Mouse (Mus musculus): Measurements from ENCODE around the gene Rgs7. TPM values are rescaled to one million over a fixed set of nuclear protein-coding genes. Genes with fewer than 3 reads are reported as not detected.

The Rgs7 gene
- total and polyA plus RNA-seq, 3 experiments: not detected

DNA sequence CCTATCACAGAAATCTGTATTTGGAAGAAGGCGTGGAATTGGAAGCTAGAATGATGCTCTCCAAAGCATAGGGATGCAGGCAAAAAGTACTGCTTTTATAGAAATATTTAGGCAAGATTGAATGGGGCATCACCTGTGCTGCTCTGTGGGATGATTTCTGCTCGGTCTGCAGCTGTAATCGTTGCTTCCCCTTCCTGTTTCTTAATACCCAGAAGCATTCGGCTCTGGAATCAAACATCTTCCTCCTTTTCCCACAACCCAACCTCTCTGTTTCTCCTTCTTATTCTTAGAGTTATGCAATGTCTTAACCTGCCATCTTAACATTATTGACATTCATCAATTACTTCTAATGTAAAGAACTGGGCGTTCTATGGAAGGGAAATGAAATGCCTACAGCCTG, 19.2 kb downstream of the Rgs7 start:
- H3K27ac ChIP-seq (ENCODE audit: control insufficient read depth, low read depth, low read length): no peak overlapping the region
- no peaks in the 10 kb centered on the region for H3K36me3 ChIP-seq (ENCODE audit: control insufficient read depth in 1 of 2, insufficient read depth in 2 of 2, low read length in 2 of 2)
- no peak for TF ChIP-seq BHLHE40 (IDR thresholded peaks at IDR 0.05; ENCODE audit: borderline replicate concordance, low read depth, low read length)
- no peak for TF ChIP-seq CHD2 (IDR thresholded peaks at IDR 0.05; ENCODE audit: low read length)
- H3K4me3 ChIP-seq (ENCODE audit: control insufficient read depth in 1 of 2, insufficient read depth in 1 of 2, low read depth in 2 of 2, low read length in 2 of 2): no peak overlapping the region
- DNase-seq (ENCODE audit: low read depth, low spot score): no peak
- no peaks in the 10 kb centered on the region for H3K79me2 ChIP-seq (ENCODE audit: control insufficient read depth, insufficient read depth, low read length, poor library complexity)
- no peaks in the 10 kb centered on the region for H3K4me1 ChIP-seq (ENCODE audit: control insufficient read depth in 1 of 2, insufficient read depth in 2 of 2, low read length in 2 of 2)
- H3K9ac ChIP-seq (ENCODE audit: control insufficient read depth, low read depth, low read length, poor library complexity, severe bottlenecking): no peak overlapping the region
- no peaks in the 10 kb centered on the region for H3K9me3 ChIP-seq (replicated peaks; ENCODE audit: insufficient read depth, low read length)
- no peaks in the 10 kb centered on the region for H3K27me3 ChIP-seq (ENCODE audit: control insufficient read depth in 1 of 2, insufficient read depth in 2 of 2, low read length in 2 of 2)

DNA sequence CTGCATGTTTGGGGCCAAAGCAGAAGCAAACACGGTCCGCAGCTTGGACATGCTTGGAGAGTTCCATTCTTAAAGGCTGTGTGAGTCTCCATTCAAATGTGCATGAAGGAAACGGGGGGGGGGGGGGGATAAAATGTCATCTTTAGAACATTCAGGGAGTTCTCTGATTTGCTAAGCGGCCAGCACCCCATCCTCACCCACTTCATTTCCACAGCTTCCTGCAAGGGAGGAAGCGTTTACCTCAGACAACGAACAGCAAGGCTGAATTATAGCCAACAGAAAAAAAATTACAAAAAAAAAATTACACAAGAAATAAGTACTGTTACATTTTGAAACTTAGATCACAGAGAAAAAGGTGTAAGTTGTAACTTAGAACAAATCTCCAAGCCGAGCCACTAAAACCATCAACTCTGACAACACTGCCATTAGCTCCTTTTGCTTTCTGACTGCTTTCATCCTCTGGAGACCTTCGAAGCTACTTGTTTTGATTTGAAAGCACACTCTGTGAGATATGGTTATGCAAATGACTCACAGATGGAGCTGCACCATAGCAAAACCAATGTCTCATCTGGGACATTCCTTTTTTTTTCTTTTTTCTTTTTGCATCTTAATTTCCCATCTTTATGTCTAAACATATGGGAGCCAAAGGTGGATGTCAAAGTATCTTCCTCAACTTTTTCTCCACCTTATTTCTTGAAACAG, 23.1 kb downstream of the Rgs7 start:
- TF ChIP-seq MYC (IDR thresholded peaks at IDR 0.05; ENCODE audit: low read depth, low read length) (no peak), TAL1 (IDR thresholded peaks at IDR 0.05; ENCODE audit: low read length) (no peak), ZMIZ1 (IDR thresholded peaks at IDR 0.05; ENCODE audit: low read depth, low read length) (no peak), EP300 (IDR thresholded peaks at IDR 0.05; ENCODE audit: low read depth in 1 of 2, low read length in 2 of 2) (no peak), UBTF (IDR thresholded peaks at IDR 0.05; ENCODE audit: borderline replicate concordance, insufficient read depth, low read depth, low read length) (no peak), MAFK (IDR thresholded peaks at IDR 0.05; ENCODE audit: borderline replicate concordance, low read depth, low read length) (no peak), HCFC1 (IDR thresholded peaks at IDR 0.05; ENCODE audit: low read depth, low read length) (no peak), NRF1 (IDR thresholded peaks at IDR 0.05; ENCODE audit: insufficient read depth, low read depth, low read length, poor library complexity, severe bottlenecking) (no peak), MYB (IDR thresholded peaks at IDR 0.05; ENCODE audit: low read depth, low read length) (no peak), ZC3H11A (IDR thresholded peaks at IDR 0.05; ENCODE audit: low read depth, low read length) (no peak), BHLHE40 (IDR thresholded peaks at IDR 0.05; ENCODE audit: borderline replicate concordance, low read depth, low read length) (no peak), USF2 (IDR thresholded peaks at IDR 0.05; ENCODE audit: borderline replicate concordance in 1 of 2, insufficient read depth in 1 of 2, low read depth in 1 of 2, low read length in 2 of 2) (no peak), MAX (IDR thresholded peaks at IDR 0.05; ENCODE audit: low read length) (no peak), E2F4 (IDR thresholded peaks at IDR 0.05; ENCODE audit: borderline replicate concordance, low read depth, low read length) (no peak), POLR2A (IDR thresholded peaks at IDR 0.05; ENCODE audit: control insufficient read depth in 1 of 2, insufficient read depth in 1 of 2, low read depth in 1 of 2, low read length in 2 of 2, poor library complexity in 1 of 2) (no peak), KAT2A (conservative IDR thresholded peaks at IDR 0.05; ENCODE audit: low read depth, low read length) (no peak), POLR2AphosphoS5 (IDR thresholded peaks at IDR 0.05; ENCODE audit: borderline replicate concordance, low read depth, low read length) (no peak)
- H3K4me3 ChIP-seq (ENCODE audit: control insufficient read depth in 1 of 2, insufficient read depth in 1 of 2, low read depth in 2 of 2, low read length in 2 of 2): no peak overlapping the region

More for the DNA sequence above, 23.1 kb downstream of the Rgs7 start:
- Histone ChIP-seq H3K79me2 (ENCODE audit: control insufficient read depth, insufficient read depth, low read length, poor library complexity) (no peaks in the 10 kb centered on the region), H3K4me1 (ENCODE audit: control insufficient read depth in 1 of 2, insufficient read depth in 2 of 2, low read length in 2 of 2) (no peaks in the 10 kb centered on the region), H3K36me3 (ENCODE audit: control insufficient read depth in 1 of 2, insufficient read depth in 2 of 2, low read length in 2 of 2) (no peaks in the 10 kb centered on the region), H3K9ac (ENCODE audit: control insufficient read depth, low read depth, low read length, poor library complexity, severe bottlenecking) (no peak overlapping the region), H3K27me3 (ENCODE audit: control insufficient read depth in 1 of 2, insufficient read depth in 2 of 2, low read length in 2 of 2) (peaks cover 0 to 2% of the 10 kb centered on the region in 2 experiments; a peak in 1 of 4 replicates), H3K9me3 (replicated peaks; ENCODE audit: insufficient read depth, low read length) (no peaks in the 10 kb centered on the region), H3K27ac (ENCODE audit: control insufficient read depth, low read depth, low read length) (no peak overlapping the region)
- no peak for DNase-seq (ENCODE audit: low read depth, low spot score)

Data from MEL (cell line).